Mouse (Mus musculus) kidney, adult 2 months (tissue): ENCODE measurements around the gene Tmem204.

Experiments
- CTCF ChIP-seq: fragments of 200-500 bp; conservative IDR thresholded peaks from 2 replicates; pipeline ENCODE4 v1.5.1; 2011; ENCODE audit warnings: low read depth, mild to moderate bottlenecking, control low read depth, low read length, moderate library complexity, mixed read lengths; ENCODE audit not compliant: insufficient read depth, insufficient read length
- POLR2A ChIP-seq: fragments of 200-500 bp; IDR thresholded peaks from one replicate; pipeline ENCODE4 v1.6.1; 2011; ENCODE audit warnings: low read depth, low read length, control low read depth

DNA sequence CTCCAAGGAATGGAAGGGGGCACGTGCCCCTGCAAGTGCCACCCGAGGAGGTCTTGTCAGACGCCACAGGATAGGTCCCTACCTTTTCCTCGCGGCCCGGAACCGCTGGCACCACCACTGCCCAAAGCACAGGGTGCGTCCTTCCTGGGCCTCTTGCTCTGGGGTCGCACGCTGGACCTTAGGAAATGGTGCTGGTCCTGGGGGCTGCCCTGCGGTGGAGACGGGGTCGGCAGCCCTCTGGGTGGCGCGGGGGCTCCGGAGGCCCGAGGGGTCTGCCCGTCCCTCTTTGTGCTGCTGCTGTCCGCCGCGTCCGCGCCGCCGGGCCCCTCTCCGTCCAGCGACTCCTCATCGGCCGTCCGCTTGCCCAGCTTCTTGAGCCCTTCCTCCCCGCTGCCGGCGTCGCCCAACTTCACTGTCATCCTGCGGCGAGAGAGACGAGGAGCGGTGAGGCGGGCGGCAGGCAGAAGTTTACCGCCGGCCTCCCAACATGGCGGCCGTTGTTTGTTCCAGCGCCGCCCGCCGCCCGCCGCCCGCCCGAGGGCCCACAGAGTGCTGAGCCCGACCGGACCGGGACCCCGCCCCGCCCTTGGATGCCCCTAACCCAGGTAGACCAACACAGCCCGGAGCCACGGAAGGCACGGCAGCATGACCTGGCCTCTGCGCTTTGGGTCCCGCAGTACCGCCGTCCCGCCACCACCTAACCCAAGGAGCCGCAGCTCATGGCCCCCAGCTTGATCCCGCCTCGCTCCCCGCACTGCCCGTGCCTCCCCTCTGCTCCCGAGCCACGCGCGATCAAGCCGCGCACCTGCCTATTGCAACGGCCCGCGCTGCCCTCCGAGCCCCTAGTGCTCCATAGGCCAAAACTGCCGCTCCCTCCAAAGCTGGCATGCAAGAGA, 69.5 kb downstream of the Tmem204 start:
- TF ChIP-seq CTCF = no peak
- TF ChIP-seq POLR2A = no peak
